Mouse (Mus musculus): Measurements from ENCODE around the gene Golgb1.

Golgb1 gene

DNA sequence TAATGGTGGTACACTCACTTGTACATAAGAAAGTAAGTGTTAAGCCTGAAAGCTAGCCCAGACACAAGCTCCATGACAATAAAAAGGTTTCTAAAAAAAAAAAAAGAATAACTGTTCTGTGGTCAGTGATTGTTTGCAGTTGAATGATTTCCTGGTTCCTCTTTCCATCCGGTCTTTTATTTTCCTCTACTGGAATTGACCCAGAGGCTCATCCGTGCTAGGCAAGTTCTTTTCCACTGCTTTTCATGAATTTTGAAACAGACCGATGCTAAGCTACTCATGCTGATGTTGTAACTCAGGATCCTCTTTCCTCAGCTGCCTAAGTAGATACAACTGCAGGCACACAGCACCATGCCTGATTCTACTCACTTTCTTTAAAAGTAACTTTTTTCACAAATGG, 45.5 kb downstream of the Golgb1 start:
- DNase-seq (ENCODE audit: low spot score), result no peak

DNA sequence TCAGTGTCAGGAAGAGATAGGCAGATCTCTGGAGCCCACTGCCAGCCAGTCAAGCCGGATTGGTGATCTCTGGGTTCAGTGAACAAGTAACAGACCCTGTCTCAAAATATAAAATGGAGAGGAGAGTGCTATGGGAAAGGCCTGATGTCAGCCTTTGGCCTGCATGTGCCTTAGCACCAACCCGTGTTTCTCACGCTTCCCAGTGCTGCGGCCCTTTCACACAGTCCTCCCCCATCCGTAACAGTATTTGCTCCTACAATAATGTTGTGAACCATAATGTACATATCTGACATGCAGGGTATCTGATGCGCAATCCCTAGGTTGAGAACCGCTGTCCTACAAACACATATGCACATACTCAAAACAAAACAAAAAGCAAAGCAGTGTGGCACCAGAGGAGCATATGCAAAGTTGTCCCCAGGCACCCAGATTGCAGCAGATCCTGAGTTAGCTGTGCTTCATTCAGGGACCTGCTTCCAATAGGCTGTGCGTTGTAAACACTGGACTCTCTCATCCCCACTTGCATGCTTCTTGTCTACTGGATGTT, 46.2 kb downstream of the Golgb1 start:
- no peak for DNase-seq (ENCODE audit: low spot score)

GRCm38 (mm10) chr16:36921980-36922379, 47.0 kb downstream of the Golgb1 start:
- DNase-seq (ENCODE audit: low spot score), result no peak

- DNase-seq (ENCODE audit: low spot score), result no peak
Measured at GRCm38 (mm10) chr16:36924312-36924711, 49.4 kb downstream of the Golgb1 start.

DNA sequence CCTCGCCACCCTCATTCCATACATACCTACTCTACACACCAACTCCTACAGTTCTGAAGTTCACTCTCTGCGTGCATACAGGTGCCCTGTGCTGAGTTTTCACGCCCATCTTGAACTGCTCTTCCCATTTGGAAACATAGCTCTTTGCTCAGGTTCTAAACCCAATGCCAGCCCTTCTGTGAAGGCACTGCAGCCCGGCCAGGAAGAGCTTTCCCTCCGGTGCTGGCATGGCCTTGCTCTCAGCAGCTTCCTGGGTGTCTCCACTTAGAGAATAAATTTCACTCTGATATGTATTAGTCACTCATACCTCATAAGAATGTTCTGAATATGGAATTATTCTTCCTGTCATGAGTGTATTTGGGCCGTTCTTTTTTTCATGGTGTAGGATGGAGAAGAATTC, 50.4 kb downstream of the Golgb1 start:
- DNase-seq (ENCODE audit: low spot score), result no peak

GRCm38 (mm10) chr16:36925797-36926196, 50.9 kb downstream of the Golgb1 start:
- no peak for DNase-seq (ENCODE audit: low spot score)

- no peak for DNase-seq (ENCODE audit: low spot score)
Measured at GRCm38 (mm10) chr16:36926514-36927447, 51.8 kb downstream of the Golgb1 start.

DNA sequence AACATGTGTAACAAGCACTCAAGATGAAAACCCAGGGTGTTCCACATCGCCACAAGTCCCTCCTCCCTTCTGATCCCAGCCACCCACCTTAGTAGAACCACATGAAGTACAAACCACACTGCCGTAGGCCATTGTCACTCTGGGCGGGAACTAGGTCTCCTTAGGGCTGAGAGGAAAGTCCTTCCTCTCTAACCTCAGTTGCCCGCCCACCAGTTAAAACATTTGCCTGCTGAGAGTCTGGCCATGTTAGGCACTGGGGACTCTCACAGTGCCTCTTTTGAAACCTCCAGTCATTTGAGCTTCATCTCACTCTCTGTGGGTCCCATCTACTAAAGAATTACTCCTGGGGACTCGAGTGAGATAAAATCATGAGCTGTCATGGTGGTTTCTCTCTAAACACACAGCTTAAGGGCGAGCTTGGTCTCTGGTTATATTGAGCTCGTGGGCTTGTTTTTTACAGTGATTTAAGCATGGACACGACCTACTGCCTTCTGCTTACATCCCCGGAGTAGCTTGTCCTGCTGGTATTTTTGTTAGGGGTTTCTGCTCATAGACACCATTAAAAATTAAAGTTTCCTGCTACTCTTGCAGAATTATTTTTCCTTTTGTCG, 52.7 kb downstream of the Golgb1 start:
- no peak for DNase-seq (ENCODE audit: low spot score)

GRCm38 (mm10) chr16:36928106-36928500, 53.2 kb downstream of the Golgb1 start:
- no peak for DNase-seq (ENCODE audit: low spot score)

GRCm38 (mm10) chr16:36929216-36929615, 54.3 kb downstream of the Golgb1 start:
- DNase-seq (ENCODE audit: low spot score), result no peak

DNA sequence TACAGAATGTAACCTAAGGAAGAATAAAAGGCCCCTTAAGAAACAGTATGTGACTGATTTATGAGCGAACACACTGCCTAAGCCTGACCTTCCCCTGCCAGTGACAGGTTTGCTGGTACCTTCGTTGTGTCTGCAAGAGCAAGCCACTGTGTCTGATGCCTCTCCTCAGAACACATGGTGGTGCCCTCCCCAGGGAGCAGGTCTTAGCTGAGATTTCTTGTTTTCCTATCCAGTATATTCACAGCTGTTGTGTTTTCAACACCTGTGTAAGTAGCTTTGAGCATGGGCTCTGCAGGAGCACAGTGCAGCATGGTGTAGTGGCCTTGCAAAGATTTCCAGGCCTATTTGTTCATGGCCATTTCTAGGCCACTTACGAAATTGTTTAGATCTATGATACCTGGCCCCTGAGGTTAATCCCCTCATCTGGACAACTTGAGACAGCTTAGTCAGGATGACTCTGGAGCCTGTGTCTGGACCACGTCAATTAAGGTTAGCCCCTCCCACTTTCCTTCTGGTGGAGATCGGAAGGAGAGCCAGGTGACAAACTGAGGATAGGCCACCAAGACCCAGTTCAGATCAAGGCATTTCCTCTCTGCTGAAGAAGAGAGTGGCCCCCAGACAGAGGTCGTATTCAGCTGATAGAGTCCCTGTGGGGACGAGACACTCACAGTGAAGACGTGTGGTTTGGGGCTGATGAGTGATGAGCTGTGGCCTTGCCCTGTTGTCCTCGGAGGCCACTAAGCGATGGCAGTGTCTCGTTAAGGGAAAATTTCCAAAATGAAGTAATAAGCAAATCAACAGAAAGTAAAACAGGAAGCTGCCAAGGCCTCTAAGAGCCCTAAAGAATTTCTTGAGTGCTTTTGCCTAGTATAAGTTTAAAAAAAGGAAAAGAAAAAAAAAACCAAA, 55.5 kb downstream of the Golgb1 start:
- DNase-seq (ENCODE audit: low spot score), result no peak

GRCm38 (mm10) chr16:36931381-36931780, 56.4 kb downstream of the Golgb1 start:
- no peak for DNase-seq (ENCODE audit: low spot score)

- DNase-seq (ENCODE audit: low spot score), result no peak
Measured at GRCm38 (mm10) chr16:36931976-36932375, 57.0 kb downstream of the Golgb1 start.

GRCm38 (mm10) chr16:36932546-36932945, 57.6 kb downstream of the Golgb1 start:
- no peak for DNase-seq (ENCODE audit: low spot score)

- no peak for DNase-seq (ENCODE audit: low spot score)
Measured at GRCm38 (mm10) chr16:36934131-36934840, 59.3 kb downstream of the Golgb1 start.

DNA sequence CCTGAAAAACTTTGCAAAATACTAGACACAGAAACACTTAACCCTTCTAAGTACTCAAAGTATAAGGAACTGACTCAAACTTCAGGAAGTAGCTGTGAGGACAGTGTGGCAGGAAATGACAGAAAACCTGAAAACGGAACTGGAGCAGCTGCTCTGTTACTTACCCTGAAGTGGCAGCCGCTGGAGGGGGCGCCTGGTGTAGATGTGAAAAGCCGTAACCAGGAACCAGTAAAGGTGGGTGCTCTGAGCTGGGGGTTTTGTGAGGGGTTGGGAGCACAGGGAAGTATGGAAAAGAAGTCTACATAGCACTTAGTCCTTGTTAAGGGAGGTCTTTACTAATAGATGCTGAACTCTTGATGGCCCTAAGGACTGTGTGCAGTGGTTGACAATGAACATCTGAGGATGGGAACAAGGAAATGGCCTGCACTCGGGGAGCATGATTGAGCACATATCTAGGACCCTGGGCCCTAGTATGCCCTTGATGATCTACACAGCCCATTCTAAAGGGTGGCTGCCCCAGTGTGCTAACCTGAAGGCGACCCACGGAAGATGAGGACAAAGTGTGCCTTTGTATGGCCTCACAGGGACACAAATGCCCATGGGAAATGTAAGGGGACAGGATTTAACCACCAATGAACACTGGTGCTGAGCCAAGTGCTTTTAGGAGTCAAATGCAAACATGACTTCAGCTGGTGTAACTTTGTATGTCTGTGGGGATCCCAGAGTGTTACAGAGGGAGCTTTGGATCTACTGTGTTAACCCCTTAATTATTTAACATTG, 60.1 kb downstream of the Golgb1 start, which contains the start of gene Hcls1:
Gene Hcls1, plus strand, starts transcription at position 143 of the 780 bp plus-strand sequence.
- DNase-seq (ENCODE audit: low spot score), result no peak

GRCm38 (mm10) chr16:36935814-36936213, 60.9 kb downstream of the Golgb1 start:
- DNase-seq (ENCODE audit: low spot score), result no peak

DNA sequence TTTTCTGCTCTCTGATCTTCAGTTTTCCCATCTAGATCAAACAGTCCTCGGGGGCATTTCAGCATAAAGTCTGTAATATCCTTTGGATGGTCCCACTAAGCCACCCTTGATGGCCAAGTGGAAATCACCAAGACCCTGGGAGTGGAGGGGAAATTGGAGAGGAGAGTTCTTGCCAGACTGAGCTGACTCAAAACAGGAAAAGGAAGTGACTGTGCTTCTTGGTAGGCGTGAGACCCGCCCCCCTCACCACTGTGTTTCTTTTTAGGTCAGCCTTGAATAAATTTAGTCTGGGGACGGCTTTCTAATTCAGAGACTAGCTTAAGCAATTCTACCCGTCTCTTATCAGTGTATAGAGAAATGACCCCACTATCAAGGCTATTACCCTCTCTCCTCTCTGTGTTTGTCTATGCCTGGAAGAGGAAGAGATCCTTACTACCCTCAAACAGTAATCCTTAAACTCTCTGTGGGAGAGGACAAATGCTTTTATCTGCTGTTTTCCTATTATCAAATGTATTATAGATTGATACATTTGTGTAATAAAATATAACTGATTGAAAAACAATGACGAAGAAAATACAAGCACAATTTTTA, 66.3 kb downstream of the Golgb1 start:
- no peak for DNase-seq (ENCODE audit: low spot score)

GRCm38 (mm10) chr16:36941895-36942294, 67.0 kb downstream of the Golgb1 start:
- no peak for DNase-seq (ENCODE audit: low spot score)

- no peak for DNase-seq (ENCODE audit: low spot score)
Measured at GRCm38 (mm10) chr16:36943591-36943990, 68.7 kb downstream of the Golgb1 start.
